Mouse (Mus musculus) brain, embryonic 18.5 days (tissue): ENCODE data around the gene Hspb11.

Experiments used
- DNase-seq: peaks from one replicate; pipeline ENCODE4 v3.0.0-alpha.2; 2012; ENCODE audit warnings: low read depth, low spot score

The Hspb11 gene

GRCm38 (mm10) chr4:107250494-107250893 is 2.9 kb upstream of the Hspb11 start:
- DNase-seq, result no peak

- DNase-seq, result no peak
Measured at GRCm38 (mm10) chr4:107252522-107252921, 871 bp upstream of the Hspb11 start.

GRCm38 (mm10) chr4:107254414-107254813 is 1.0 kb downstream of the Hspb11 start:
- no peak for DNase-seq

- DNase-seq, result no peak
Measured at GRCm38 (mm10) chr4:107260001-107260400, 6.6 kb downstream of the Hspb11 start.

GRCm38 (mm10) chr4:107273683-107274082 is 20.3 kb downstream of the Hspb11 start:
- no peak for DNase-seq

GRCm38 (mm10) chr4:107274511-107274910 is 21.1 kb downstream of the Hspb11 start:
- DNase-seq, result no peak

- peak; percentile 2 for DNase-seq
Measured at GRCm38 (mm10) chr4:107278188-107278707, 24.9 kb downstream of the Hspb11 start.

GRCm38 (mm10) chr4:107280843-107281475 is 27.6 kb downstream of the Hspb11 start:
- no peak for DNase-seq

GRCm38 (mm10) chr4:107285446-107286200 is 32.2 kb downstream of the Hspb11 start:
- DNase-seq, result no peak

- no peak for DNase-seq
Measured at GRCm38 (mm10) chr4:107286386-107286785, 33.0 kb downstream of the Hspb11 start.

GRCm38 (mm10) chr4:107287517-107287916 is 34.1 kb downstream of the Hspb11 start:
- DNase-seq, result no peak

GRCm38 (mm10) chr4:107291611-107292272 is 38.3 kb downstream of the Hspb11 start:
- DNase-seq, result peak; percentile 43

GRCm38 (mm10) chr4:107292273-107292662 is 38.9 kb downstream of the Hspb11 start:
- DNase-seq, result no peak

- DNase-seq, result no peak
Measured at GRCm38 (mm10) chr4:107298071-107298606, 44.7 kb downstream of the Hspb11 start.

GRCm38 (mm10) chr4:107299779-107300340 is 46.5 kb downstream of the Hspb11 start:
- DNase-seq, result no peak

- DNase-seq, result no peak
Measured at GRCm38 (mm10) chr4:107300371-107300770, 47.0 kb downstream of the Hspb11 start.

- DNase-seq, result no peak
Measured at GRCm38 (mm10) chr4:107300902-107301555, 47.6 kb downstream of the Hspb11 start.

GRCm38 (mm10) chr4:107302221-107302620 is 48.8 kb downstream of the Hspb11 start:
- DNase-seq, result no peak

GRCm38 (mm10) chr4:107302832-107303231 is 49.4 kb downstream of the Hspb11 start:
- DNase-seq, result no peak

GRCm38 (mm10) chr4:107303531-107303930 is 50.1 kb downstream of the Hspb11 start:
- DNase-seq, result no peak

- DNase-seq, result no peak
Measured at GRCm38 (mm10) chr4:107306966-107307365, 53.6 kb downstream of the Hspb11 start, which contains the start of gene Dio1. TSS of gene Dio1 (minus strand) at chr4:107307169.
